Mouse (Mus musculus): ENCODE measurements around the gene Gm3646. TPM values are rescaled to one million over a fixed set of nuclear protein-coding genes. Genes with fewer than 3 reads are reported as not detected.

Gm3646 gene
- polyA plus RNA-seq, 2 experiments from 2014 or later: not detected

DNA sequence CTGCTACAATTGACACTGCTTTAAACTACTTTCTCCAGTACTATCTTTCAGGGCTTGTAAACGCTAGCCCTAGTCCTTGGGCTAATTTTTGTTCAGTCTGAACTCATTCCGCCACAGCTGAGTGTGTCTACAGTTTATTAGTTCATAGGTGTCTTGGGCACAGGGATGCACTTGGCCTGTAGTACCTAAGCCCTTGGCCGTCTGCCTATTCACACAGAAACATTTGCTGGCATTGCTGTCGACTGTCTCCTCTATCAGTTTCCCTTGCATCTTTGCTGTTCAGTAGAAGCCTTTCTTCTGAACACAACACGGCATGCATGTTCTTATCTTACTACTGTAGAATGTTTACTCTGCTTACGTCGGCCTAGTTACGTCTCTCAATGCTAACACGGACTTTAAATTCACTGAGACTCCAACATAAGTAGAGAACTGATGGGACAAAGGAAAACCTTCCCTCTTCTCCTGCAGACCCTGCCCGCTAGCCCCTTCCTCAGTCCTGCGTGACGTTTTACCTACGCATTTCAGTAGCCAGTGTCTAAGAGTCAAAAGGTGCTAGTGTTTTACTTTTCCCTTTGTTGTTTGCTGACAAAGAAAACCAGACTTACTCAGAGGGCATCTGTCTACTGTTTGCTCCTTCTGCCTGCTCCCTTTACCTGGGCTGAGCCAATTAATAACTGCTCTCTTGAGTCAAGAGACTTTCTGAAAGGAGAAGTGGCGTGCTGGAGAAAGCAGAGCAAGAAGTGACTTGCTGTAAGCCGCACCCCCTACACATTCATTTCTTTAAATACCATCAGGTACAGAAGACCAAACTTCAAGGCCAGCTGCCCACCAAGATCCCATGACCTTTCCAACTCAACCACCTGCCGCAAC lies 25.8 kb downstream of the Gm3646 start:
- no peak for ATAC-seq

- no peak for ATAC-seq
Observed at GRCm38 (mm10) chr1:39773991-39774729, 31.0 kb downstream of the Gm3646 start.

GRCm38 (mm10) chr1:39773551-39773950 lies 31.6 kb downstream of the Gm3646 start:
- no peak for ATAC-seq

GRCm38 (mm10) chr1:39772401-39773095 lies 32.6 kb downstream of the Gm3646 start:
- ATAC-seq: no peak

DNA sequence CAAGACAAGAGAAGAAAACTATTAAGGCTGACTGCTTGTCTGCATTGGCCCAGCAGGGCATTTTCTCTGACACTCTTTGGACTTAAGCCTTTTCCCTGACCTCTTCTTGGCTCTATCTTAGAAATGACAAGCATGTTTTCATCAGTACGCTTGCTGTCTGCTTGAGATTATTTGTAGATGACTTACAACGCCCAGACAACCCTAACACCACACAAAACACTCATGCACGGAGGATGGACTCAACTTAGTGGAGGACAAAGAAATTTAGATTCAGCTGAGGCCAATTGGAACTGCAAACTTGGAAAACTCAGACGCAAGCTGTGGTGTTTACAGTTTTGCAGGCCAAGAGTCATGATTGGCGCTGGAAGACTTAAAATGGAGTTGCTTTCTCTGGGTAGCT lies 34.7 kb downstream of the Gm3646 start:
- no peak for ATAC-seq

- ATAC-seq: no peak
Observed at GRCm38 (mm10) chr1:39768017-39768416, 37.1 kb downstream of the Gm3646 start.

GRCm38 (mm10) chr1:39765854-39766493 lies 39.2 kb downstream of the Gm3646 start:
- ATAC-seq: no peak

DNA sequence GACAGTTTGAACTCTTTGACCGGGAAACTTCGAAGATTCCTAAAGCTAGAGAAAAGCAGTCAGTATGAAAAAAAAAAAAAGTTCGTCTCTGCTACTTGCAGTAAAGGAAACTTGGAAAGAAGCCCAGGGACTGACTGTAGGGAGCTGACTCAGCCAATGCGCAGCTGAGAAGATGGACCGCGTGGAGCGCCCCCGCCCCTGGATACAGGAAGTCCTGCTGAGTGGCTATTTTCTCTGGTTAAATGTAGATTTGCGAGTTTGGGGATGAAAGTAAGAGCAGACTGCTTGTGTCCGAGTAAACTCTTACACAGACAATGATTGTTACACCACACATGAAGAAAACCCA lies 43.1 kb downstream of the Gm3646 start:
- ATAC-seq: peak; percentile 61

GRCm38 (mm10) chr1:39761211-39762024 lies 43.7 kb downstream of the Gm3646 start:
- ATAC-seq: peak; percentile 75

DNA sequence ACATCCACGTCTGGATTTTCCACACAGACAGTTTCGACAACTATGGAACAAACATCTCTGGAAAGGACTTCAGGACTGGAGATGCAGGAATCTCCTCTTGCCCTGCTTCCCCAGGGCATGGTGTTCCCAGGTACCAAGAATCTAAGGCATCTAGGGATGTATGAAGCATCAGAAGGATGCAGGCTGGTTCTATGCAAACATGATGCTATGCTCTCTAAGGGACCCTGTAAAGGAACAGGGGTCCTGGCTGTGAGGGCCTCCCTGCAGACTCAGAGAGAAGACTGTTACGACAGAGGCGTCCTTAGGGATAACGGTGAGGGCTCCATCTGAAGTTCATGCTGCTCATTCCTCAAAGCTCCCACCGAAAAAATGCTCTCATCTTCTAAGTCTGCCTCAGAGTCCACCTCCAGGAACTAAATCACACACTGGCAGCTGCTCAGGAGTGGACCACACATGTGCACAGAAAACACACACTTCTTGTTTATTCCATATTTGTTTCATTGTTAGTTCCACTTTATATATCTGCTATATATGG lies 44.9 kb downstream of the Gm3646 start:
- no peak for ATAC-seq

DNA sequence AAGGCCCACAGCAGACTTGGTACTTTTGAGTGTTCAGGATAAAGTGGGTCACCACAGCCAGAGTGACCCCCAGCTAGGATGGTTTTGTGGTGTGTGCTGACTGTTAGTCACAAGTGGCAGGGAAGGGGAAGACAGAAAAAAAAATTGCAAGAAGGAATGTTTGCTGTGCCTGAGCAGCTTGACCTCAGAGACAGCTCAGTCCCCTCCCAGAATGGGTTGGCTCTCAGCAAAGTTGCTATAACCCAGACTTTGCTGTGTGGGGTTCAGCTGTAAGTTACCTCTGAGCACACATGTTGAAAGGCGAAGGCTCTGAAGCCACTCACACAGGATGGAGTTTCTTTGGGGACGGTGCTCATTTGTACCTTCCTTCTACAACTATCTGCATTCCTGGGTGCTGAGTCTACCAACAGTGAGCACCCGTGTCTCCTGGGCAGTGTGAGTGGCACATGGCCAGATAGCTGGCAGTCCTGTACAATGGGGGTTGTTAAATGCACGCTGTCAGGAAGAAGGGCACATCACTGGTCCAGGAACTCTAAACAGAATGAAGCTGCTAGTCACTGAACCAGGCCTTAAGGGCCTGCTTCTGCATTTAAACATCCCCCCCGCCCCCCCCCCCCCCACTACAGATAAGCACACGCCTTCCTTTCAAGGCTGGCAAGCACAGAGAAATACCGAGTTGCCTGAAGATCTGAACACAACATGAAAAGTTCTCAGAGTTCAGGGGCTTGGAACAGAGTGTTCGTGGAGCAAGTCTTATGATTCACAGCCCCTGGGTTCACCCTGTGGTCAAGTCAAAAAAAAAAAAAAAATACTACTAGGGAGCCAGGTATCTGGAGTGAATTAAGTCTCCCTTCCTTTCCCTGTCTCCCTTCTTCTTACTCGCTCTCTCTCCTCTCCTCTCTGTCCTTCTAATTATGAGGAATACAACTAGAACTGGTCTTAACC lies 45.6 kb downstream of the Gm3646 start:
- no peak for ATAC-seq

- no peak for ATAC-seq
Observed at GRCm38 (mm10) chr1:39758244-39758643, 46.9 kb downstream of the Gm3646 start.

DNA sequence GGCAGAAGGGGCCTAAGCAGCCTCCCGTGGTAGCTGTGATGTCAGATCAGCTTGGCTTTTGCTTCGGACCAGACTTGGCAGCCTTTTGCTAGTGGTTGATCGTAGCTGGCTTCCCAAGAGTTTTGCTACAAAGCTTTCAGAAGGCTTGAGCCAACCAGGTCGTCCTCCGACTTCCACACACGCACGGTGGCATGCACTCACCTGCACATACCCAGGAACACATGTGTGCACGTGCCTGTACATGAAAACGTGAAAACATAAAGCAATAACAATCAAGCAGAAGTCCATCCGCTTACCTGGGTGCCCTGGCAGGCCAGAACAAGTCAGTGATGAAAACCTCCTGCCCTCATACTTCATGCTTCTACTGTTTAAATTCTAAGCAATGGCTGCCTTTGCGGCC lies 48.2 kb downstream of the Gm3646 start:
- ATAC-seq: no peak

GRCm38 (mm10) chr1:39754224-39754957 lies 50.7 kb downstream of the Gm3646 start:
- no peak for ATAC-seq

Other genes with a start within 250 kb of the Gm3646 start
- 10 to 100 TPM; 18.6 to 19.9 TPM for gene Rnf149, start 227.9 kb downstream of the Gm3646 start, polyA plus RNA-seq (2017; shearing (Covaris generic))
- not detected for gene Creg2, start 153.9 kb downstream of the Gm3646 start, polyA plus RNA-seq (2017; shearing (Covaris generic))
- not detected for gene Rfx8, start 84.3 kb downstream of the Gm3646 start, polyA plus RNA-seq (2017; shearing (Covaris generic))
- gene Map4k4, start 95.6 kb upstream of the Gm3646 start, polyA plus RNA-seq (2017; shearing (Covaris generic)): 10 to 100 TPM; 29.5 to 30.3 TPM

All from CD4-positive, CD25-positive, alpha-beta regulatory T cell, adult 4 months (primary cell).